Mouse (Mus musculus): ENCODE results near the gene Tecrl. TPM values are rescaled to one million over a fixed set of nuclear protein-coding genes. Genes with fewer than 3 reads are reported as not detected.

Gene Tecrl
- 0.06 and 0.10 TPM in 2 replicates for polyA plus RNA-seq (2015; fragmentation: Nextera tagmentation; extraction: Ambion mirVana)

DNA sequence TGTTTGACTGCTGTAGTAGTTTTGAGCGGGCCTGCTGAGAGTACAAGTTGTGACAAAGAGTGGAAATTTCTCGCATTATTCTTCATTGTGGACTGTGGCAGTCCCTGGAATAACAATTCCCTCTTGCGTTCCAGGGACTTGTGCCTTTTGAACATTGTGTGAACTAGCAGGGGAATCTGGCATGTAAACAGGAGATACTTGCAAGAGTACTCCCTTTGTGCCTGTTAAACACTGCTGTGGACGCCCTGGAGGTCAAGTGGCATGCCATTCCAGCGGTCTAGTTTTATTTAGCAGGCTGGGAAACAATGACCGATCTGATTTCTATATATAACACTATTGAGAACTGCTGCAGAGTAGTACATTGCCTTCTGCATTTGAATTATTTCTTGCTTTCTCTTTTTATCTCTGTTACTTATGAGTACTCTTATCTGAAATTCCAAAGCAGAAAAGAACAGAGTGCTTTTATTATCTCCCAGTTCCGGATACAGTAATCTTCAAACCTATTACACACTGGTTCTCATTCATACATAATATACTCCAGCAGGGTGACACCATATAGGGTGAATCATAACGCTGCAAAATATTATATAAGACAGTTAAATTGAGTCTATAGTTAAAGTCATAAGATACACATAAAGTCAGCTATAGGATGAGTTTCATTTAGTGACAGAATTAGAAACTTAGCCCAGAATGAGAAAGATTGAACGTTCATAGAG lies at the start of gene Tecrl:
TSS of gene Tecrl (minus strand) at position 350 of the 716 bp plus-strand sequence.
- H3K9me3 ChIP-seq (replicated peaks) = no peaks in the 10 kb centered on the region
- no peak within 1 kb of the TSS for H3K4me2 ChIP-seq
- WGBS (ENCODE audit: insufficient replicate concordance) = 41% methylated on average over 9 of the region's 9 CpGs
- H3K4me1 ChIP-seq (replicated peaks) = no peaks in the 10 kb centered on the region
- no peak within 1 kb of the TSS for H3K9ac ChIP-seq
- no peaks in the 10 kb centered on the region for H3K27me3 ChIP-seq
- no peak within 1 kb of the TSS for H3K4me3 ChIP-seq (replicated peaks)
- no peaks in the 10 kb centered on the region for H3K36me3 ChIP-seq
- ATAC-seq (ENCODE audit: low read depth) = no peak
- no peak within 1 kb of the TSS for H3K27ac ChIP-seq
- DNase-seq = no peak

DNA sequence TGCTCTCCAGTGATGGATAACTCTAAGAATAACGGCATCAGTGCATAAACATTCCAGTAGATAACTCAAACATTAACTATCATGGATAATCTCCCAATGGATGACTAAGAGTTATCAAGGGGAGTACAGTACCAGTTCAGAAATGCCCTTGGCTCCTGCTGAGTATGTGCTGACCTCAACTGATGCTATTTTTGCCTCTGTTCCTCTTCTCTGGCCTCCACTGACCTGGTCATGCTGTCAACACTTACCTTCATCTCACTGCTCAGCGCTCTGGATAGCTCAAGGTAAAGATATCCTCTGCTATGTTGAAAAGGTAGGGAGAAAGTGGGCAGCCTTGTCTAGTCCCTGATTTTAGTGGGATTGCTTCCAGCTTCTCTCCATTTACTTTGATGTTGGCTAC lies 30.0 kb upstream of the Tecrl start:
- ATAC-seq (ENCODE audit: low read depth) (no peak), DNase-seq (no peak)
- Histone ChIP-seq H3K4me2 (no peak overlapping the region), H3K9ac (no peak overlapping the region), H3K27ac (no peak overlapping the region), H3K36me3 (no peaks in the 10 kb centered on the region), H3K27me3 (no peaks in the 10 kb centered on the region), H3K9me3 (replicated peaks) (no peaks in the 10 kb centered on the region), H3K4me3 (replicated peaks) (no peak overlapping the region), H3K4me1 (replicated peaks) (no peaks in the 10 kb centered on the region)
- WGBS (ENCODE audit: insufficient replicate concordance) = 45% methylated on average over 2 of the region's 2 CpGs

DNA sequence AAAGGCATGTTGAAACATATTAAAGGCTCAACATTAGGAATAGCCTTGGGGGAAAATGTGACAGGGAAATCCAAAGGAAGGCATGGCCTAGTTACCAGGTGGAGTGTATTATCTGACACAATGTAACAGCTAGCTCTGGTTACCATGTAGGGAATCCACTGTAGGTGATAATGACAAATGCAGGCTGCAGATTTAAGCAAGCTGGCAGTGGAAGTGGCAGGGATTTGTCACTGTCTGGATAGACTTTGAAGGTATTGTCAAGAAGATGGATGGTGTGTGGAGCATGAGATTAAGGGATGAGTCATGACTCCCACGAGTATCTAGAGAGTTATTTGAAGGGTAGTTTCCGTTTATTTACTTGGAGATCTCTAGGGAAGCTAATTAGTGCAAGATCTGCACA lies 3.4 kb downstream of the Tecrl start:
- Histone ChIP-seq H3K4me1 (replicated peaks) (no peaks in the 10 kb centered on the region), H3K4me3 (replicated peaks) (no peak overlapping the region), H3K27ac (no peak overlapping the region), H3K4me2 (no peak overlapping the region), H3K27me3 (no peaks in the 10 kb centered on the region), H3K36me3 (no peaks in the 10 kb centered on the region), H3K9ac (no peak overlapping the region), H3K9me3 (replicated peaks) (no peaks in the 10 kb centered on the region)
- 12% methylated on average over 2 of the region's 2 CpGs for WGBS (ENCODE audit: insufficient replicate concordance)
- DNase-seq = no peak
- ATAC-seq (ENCODE audit: low read depth) = no peak

DNA sequence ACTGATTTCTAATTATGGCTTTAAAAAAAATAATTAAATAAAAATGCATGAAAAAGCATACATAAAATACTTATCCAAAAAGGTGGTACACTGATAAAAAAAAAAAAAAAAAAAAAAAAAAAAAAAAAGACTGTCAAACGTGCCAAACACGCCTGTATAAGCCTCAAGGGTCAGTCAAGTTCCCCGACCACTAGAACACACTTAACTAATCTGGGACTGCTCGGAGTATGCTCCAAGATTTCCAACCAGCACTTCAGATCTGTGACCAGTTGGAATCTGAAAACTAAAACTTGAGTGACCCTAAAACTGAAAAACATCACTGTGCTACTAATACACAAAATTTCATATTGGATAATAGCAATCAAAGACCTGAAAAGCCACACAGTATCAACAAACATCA lies 15.9 kb downstream of the Tecrl start:
- Histone ChIP-seq H3K27ac (no peak overlapping the region), H3K36me3 (no peaks in the 10 kb centered on the region), H3K4me3 (replicated peaks) (no peak overlapping the region), H3K9me3 (replicated peaks) (no peaks in the 10 kb centered on the region), H3K4me1 (replicated peaks) (no peaks in the 10 kb centered on the region), H3K27me3 (no peaks in the 10 kb centered on the region), H3K9ac (no peak overlapping the region), H3K4me2 (no peak overlapping the region)
- ATAC-seq (ENCODE audit: low read depth) (no peak), DNase-seq (no peak)
- WGBS (ENCODE audit: insufficient replicate concordance) = 59% methylated on average over 4 of the region's 4 CpGs

DNA sequence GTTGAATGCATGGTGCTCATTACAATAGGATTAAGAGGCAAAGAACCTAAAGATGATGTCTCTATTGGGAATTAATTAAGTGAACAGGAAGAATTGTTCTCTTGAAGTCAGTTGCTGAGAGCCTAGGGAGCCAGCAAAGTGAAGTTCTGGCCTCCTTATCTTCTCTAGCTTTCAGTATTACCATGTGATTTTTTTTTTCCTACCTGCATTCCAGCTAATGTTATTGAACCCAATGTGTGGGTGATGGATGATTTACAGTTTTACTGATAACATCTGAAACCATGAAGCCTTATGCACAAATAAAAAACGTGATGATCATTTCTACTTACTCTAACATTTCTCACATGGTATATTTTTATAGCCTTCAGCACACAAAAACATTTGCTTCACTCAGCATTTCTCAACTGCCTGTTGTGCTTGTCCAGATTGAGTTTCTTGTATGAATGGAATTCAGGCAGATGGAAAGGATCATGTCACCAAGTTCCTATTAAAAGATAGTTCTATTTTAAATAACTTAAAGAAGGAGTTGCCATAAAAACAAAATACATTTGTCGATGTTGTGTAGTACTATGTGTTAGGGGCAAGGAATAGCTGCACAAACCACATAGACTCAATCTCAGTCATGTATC lies 87.7 kb downstream of the Tecrl start:
- no peaks in the 10 kb centered on the region for H3K9me3 ChIP-seq (replicated peaks)
- H3K27ac ChIP-seq = no peak overlapping the region
- H3K36me3 ChIP-seq = no peaks in the 10 kb centered on the region
- 48% methylated on average over 2 of the region's 2 CpGs for WGBS (ENCODE audit: insufficient replicate concordance)
- H3K9ac ChIP-seq = no peak overlapping the region
- ATAC-seq (ENCODE audit: low read depth) (no peak), DNase-seq (no peak)
- H3K4me3 ChIP-seq (replicated peaks) = no peak overlapping the region
- no peak overlapping the region for H3K4me2 ChIP-seq
- H3K4me1 ChIP-seq (replicated peaks) = no peaks in the 10 kb centered on the region
- no peaks in the 10 kb centered on the region for H3K27me3 ChIP-seq

DNA sequence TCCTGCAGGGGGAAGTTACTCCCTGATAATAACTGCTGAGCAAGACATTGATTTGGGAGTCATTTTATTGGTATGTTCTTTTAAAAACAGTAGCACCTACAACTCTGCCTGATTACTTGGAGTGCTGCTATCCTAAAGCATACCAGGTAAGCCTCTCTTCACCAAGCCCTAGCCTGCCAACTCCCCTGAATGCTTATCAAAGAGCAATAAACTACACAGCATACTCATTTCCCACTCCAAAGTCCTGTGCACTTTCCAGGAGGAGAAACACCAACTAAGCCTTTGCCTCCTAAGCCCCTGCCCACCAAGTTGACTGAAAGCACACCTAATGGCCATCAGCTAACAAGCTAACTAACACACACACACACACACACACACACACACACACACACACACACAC lies 94.9 kb downstream of the Tecrl start:
- H3K27me3 ChIP-seq = no peaks in the 10 kb centered on the region
- ATAC-seq (ENCODE audit: low read depth) = no peak
- no peak overlapping the region for H3K4me3 ChIP-seq (replicated peaks)
- DNase-seq = no peak
- no peak overlapping the region for H3K27ac ChIP-seq
- H3K36me3 ChIP-seq = no peaks in the 10 kb centered on the region
- H3K9ac ChIP-seq = no peak overlapping the region
- H3K9me3 ChIP-seq (replicated peaks) = no peaks in the 10 kb centered on the region
- H3K4me2 ChIP-seq = no peak overlapping the region
- H3K4me1 ChIP-seq (replicated peaks) = no peaks in the 10 kb centered on the region

DNA sequence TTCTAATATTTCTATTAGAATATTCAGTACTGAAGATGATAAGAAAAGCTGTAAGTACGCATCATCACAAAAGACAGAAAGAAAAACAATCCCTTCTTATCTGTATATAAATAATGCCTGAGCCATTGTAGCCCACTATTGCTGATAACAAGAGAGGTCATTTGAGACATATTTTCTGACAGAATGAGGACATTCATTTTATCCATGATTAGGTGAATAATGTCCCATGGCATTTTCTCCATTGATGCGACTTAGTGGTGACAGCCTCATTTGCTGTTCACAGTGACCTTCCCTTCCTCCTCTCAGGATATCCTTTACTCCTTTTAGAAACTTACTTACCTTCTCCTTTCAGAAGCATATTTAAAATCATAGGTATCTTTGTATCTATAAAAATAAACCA lies 100.9 kb downstream of the Tecrl start:
- H3K4me1 ChIP-seq (replicated peaks) = no peaks in the 10 kb centered on the region
- WGBS (ENCODE audit: insufficient replicate concordance) = 68% methylated on average over 2 of the region's 2 CpGs
- ATAC-seq (ENCODE audit: low read depth) = no peak
- no peaks in the 10 kb centered on the region for H3K36me3 ChIP-seq
- DNase-seq = no peak
- no peak overlapping the region for H3K9ac ChIP-seq
- no peak overlapping the region for H3K27ac ChIP-seq
- no peaks in the 10 kb centered on the region for H3K27me3 ChIP-seq
- no peaks in the 10 kb centered on the region for H3K9me3 ChIP-seq (replicated peaks)
- H3K4me2 ChIP-seq = no peak overlapping the region
- H3K4me3 ChIP-seq (replicated peaks) = no peak overlapping the region

DNA sequence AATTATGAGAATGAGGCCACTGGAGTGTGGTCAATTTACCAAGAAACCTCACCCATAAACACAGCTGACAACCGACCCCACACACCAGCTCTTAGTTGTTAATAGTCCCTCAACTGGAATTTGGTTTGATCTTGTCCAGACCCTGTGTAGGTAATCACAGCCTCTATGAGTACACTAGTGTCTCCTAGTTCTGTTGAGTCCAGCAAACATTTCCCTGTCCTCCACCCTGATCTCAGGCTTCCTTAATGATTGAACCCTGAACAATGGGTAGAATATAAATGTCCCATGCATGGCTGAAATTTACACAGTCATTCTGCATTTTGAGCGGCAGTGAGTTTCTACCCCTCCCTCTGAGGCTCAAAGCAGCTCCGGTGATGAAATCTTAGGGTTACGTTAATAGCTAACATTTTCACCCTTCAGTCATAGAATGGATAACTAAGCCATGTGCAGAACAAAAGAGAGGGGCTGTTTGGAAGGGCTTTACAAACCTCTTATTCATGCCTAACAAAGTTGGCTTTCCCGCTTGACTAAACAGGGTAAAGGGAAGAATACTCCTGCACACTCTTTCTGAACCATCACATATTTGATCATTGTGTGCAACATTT lies 116.0 kb downstream of the Tecrl start:
- Histone ChIP-seq H3K4me3 (replicated peaks) (no peak overlapping the region), H3K4me1 (replicated peaks) (no peaks in the 10 kb centered on the region), H3K4me2 (no peak overlapping the region), H3K27ac (no peak overlapping the region), H3K9ac (no peak overlapping the region), H3K27me3 (no peaks in the 10 kb centered on the region), H3K36me3 (no peaks in the 10 kb centered on the region), H3K9me3 (replicated peaks) (no peaks in the 10 kb centered on the region)
- DNase-seq = no peak
- ATAC-seq (ENCODE audit: low read depth) = no peak
- 63% methylated on average over 5 of the region's 5 CpGs for WGBS (ENCODE audit: insufficient replicate concordance)

Measured in liver, embryonic 13.5 days (tissue).